Mouse (Mus musculus): Measurements from ENCODE around the gene Olfr541.
"Not testable (repeated sequence)": the region's sequence is repeated elsewhere in the genome, so short reads cannot be mapped to it uniquely, and the experiment has no call there.

The Olfr541 gene

DNA sequence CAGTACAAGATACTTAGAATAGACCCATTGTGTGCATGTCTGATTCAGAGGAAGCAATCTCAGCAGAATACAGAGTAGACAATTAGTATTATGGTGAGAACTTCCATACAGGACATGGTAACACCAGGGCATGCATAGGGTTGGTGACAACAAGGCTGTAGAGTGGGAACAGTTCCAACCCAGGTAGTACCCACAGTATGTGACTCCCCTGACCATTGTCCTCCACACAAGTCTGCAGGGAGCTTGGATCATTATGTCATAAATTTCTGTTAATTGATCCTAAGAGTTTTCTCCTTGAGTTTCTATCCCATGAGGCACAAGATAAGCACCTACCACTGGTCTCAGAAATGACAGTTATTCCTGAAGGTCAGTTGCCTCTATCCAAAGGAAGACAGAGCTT is at the start of gene Olfr541:
Gene Olfr541, plus strand, starts transcription at position 301 of the 400 bp plus-strand sequence.
- no peak for DNase-seq

DNA sequence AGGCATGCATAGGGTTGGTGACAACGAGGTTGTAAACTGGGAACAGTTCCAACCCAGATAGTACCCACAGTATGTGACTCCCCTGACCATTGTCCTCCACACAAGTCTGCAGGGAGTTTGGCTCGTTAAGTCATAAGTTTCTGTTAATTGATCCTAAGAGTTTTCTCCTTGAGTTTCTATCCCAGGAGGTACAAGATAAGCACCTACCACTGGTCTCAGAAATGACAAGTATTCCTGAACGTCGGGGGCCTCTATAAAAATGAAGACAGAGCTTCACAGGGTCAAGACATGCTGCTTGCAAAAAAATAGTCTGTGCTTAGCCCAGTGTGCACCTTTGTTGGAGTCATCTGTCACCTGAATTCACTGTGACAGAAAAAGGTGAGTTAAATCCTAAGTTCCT is 37.4 kb upstream of the Olfr541 start, which contains the start of gene Olfr539:
Gene Olfr539, plus strand, starts transcription at position 301 of the 400 bp plus-strand sequence.
- DNase-seq = no peak

DNA sequence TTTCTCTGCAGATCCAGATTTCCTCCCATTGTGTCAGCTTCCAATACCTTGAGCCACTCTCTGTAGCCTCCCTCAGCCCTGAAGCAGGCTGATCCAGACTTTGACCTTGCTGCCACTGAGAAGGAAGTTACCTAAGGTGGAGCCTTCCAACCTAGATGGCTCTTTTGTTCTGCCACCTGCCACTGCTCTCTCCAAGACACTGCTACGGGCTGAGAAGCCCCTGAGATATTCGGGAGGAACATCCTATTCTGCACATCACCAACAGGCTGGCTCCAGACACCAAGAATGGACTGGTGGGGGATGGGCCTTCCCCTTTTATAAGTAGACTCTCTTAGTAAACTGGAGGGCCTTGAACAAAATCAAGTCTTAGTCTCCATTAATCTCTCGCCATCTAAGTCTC is 26.4 kb upstream of the Olfr541 start:
- DNase-seq = not testable (repeated sequence)

GRCm38 (mm10) chr7:140675863-140676262 is 21.2 kb upstream of the Olfr541 start:
- no peak for DNase-seq

DNA sequence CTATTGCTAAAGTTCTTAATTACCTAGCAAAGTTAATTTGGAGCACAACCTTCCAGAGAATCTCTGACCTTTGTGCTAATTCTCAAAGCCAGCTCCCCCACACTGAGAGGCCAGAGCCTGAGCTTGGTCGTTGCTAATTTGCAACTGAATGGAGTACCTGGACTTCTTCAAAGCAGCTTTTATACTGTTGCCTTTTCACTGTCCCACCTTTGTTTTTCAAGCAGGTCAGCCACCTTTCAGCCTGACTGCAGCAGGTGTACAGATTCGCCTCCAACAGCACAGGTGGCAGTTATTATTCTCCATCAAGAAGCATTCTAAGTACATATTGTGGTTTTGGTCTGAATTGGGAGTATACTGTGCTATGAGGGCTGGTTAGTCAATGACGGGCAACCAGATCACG is 17.5 kb upstream of the Olfr541 start:
- DNase-seq = not testable (repeated sequence)

DNA sequence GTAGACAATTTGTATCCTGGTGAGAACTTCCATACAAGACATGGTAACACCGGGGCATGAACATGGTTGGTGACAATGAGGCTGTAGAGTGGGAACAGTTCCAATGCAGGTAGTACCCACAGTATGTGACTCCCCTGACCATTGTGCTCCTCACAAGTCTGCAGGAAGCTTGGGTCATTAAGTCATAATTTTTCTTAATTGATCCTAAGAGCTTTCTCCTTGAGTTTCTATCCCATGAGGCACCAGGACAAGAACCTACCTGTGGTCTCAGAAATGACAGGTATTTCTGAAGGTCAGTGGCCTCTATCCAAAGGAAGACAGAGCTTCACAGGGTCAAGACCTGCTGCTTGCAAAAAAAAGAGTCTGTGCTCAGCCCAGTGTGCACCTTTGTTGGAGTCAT is 15.4 kb upstream of the Olfr541 start, which contains the start of gene Olfr45:
Gene Olfr45, plus strand, starts transcription at position 301 of the 400 bp plus-strand sequence.
- DNase-seq = no peak

- DNase-seq = no peak
Observed at GRCm38 (mm10) chr7:140706348-140706747, 9.3 kb downstream of the Olfr541 start.

DNA sequence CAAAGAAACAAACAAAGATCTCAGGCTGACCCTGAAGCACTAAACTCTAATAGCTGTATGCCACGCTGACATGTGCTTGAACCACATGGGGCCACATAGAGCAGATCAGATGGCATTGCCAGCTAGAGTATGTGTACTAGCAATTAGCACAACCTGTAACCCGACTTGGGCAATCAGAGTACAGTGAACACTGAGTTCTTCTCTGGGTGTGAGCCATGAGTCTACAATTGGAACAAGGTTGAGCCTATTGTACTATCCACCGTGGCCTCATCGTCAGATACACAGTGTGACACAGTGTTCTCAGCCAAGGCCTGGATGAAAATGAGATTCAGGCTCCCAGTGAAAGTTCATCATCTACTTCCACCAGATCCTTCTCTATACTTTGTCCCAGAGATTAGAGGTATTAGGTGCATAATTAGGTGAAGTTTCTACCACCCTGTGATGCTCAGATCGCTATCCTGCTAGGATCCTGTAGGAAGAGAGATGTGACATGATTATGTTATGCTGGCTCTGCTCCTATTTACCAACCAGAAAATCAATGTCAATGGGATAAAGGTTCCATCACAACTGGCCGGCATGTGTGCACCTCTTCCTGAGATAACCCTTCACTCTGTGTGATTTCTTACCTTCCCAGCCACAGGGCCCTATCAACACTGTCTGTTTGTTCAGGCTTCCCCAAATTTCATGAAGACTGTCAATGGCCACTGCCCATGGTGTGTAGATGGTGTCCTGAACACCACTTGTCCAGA is 10.6 kb downstream of the Olfr541 start:
- no peak for DNase-seq

DNA sequence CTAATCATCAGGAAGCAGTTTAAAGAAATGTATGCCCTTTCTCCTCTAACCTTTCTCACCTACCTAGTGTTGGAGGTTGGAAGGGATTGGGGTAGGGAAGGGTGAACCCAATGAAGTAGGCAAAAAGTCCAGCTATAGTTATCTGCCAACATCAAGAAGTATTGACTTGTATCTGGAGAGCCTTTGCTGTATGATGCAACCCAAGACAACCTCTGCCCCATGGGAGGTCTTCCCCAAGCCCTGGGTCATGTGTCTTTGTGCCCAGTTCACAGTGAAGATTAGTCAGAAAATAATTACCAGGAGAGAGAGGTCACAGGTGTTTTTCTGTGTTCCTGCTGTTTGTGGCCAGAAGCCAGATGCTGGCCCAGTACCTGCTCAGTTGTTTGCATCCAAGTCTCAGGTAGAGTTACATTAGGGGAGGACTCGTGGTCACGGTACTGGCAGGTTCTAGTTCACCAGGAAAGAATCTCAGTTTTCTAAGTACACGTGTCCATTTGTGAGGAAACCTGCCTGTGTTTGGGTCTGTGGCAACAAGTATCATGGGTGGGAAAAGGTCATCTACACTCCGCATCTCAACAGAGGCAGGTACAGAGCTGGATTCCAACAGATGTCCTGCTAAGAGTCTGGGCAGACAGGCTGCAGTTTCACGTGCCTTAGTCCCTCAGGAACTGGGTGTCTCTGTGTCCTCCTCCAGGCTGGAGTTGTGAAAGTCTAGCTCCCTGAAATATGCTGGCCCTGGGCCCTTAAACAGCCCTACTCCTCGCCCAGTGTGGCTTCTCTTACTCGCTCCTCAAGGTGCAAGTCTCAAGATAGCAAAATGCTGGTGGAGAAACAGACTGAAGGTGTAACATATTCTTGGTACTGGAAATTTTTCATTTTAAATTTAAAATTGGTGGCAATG is 20.3 kb downstream of the Olfr541 start:
- DNase-seq = no peak

DNA sequence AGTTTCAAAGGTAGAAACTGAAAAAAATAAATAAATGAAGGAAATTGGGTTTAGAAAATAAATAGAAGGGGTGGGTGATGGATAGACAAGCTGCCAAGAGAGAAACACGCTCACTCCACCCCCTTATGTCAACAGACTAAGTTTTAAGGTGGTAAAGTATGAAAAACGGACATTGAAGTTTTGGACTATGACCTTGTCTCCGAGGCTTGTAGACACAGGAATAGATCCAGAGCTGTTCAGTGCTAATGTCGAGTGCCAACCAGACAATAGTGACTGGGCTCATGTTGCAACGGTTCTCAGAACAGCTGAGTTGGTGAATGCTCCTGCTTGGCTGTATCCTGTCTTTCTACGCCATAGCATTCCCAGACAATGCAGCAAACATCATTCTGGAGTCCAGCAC is 24.0 kb downstream of the Olfr541 start:
- DNase-seq = no peak

- DNase-seq = no peak
Observed at GRCm38 (mm10) chr7:140725558-140725957, 28.5 kb downstream of the Olfr541 start.

DNA sequence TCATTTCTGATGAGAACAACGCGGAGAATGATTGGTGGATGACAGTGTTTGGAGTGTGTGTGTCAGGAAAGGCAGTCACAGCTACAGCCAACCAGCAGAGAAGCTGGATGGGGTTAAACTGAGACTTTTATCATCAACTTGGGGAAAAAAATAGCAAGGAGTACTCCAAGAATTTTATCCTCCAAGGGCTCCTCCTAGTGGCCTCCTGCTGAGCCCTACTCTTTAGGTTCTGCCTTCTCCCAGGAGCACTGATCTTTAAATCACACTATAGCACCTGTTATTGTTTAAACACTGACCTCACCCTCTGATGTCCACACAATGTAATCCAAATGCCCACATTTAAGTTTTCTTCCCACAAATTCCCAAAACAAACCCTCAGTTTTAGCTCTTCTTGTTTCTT is 36.1 kb downstream of the Olfr541 start:
- no peak for DNase-seq

GRCm38 (mm10) chr7:140747402-140747801 is 50.3 kb downstream of the Olfr541 start:
- no peak for DNase-seq

DNA sequence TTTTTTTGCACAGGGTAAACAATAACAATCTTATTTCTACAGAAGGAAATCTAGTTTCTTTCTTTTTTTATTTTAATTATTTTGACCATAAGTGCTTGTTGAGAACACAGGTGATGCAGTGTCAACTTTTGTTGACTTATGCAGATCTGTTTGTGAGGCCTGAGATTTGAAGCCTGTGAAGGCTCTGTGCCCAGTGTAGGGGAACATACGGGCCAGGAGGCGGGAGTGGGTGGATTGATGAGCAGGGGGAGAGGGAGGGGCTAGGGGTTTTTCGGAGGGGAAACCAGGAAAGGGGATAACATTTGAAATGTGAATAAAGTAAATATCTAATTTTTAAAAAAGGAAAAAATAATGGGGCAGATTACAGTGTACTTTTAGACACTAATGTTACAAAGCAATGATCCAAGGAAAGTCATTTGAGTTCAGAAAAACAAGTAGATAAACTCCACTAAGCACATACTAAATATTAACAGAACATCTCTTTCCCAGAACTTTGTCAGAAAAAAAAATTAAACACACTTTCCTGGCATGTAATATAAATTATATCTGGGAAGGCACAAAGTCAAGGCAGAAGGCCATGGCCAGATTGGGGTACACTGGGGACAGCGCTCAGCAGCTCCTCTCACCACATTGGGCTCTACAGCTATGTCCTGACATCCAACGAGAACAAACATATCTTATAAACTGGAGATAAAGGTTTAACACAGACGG is 51.2 kb downstream of the Olfr541 start:
- DNase-seq = no peak

- DNase-seq = no peak
Observed at GRCm38 (mm10) chr7:140748827-140749160, 51.7 kb downstream of the Olfr541 start.

GRCm38 (mm10) chr7:140754556-140754955 is 57.5 kb downstream of the Olfr541 start:
- DNase-seq = no peak

Data from thymus, postnatal 25 days (tissue).